Mouse (Mus musculus) T-helper 2 cell (primary cell): ENCODE results near the gene Zfp987.

Experiments used
- in situ Hi-C: fragments of 300-600 bp; cut with MboI, MseI; formaldehyde crosslinking; loops from one replicate; pipeline ENCODE4 v1.15.1; 2025; ENCODE audit warnings: high pct_unique_total_duplicates

Gene Zfp987

GRCm38 (mm10) chr4:146096998-146097397 lies at the start of gene Zfp987:
Zfp987 (plus strand) TSS chr4:146097298.
- in situ Hi-C loops = loop anchor here (10.0 kb wide), 1 partner anchor 1608 kb away; the partner anchor contains the start of gene Zfp534

GRCm38 (mm10) chr4:146052536-146052935 lies 44.6 kb upstream of the Zfp987 start:
- in situ Hi-C loops = loop anchor here (5.0 to 25.0 kb wide), 9 partner anchors 210 to 1462 kb away; partner anchors contain the start of genes Zfp991, Zfp992 and Zfp993

- in situ Hi-C loops = loop anchor here (5.0 to 25.0 kb wide), 9 partner anchors 209 to 1461 kb away; partner anchors contain the start of genes Zfp991, Zfp992 and Zfp993
Measured at GRCm38 (mm10) chr4:146053445-146053844, 43.7 kb upstream of the Zfp987 start.

- in situ Hi-C loops = loop anchor here (10.0 to 25.0 kb wide), 8 partner anchors 207 to 1459 kb away; partner anchors contain the start of genes Zfp991, Zfp992 and Zfp993
Measured at GRCm38 (mm10) chr4:146055335-146055734, 41.8 kb upstream of the Zfp987 start.

- in situ Hi-C loops = loop anchor here (10.0 to 25.0 kb wide), 8 partner anchors 204 to 1456 kb away; partner anchors contain the start of genes Zfp991, Zfp992 and Zfp993
Measured at GRCm38 (mm10) chr4:146058646-146059045, 38.5 kb upstream of the Zfp987 start.

- in situ Hi-C loops = loop anchor here (10.0 to 25.0 kb wide), 8 partner anchors 203 to 1456 kb away; partner anchors contain the start of genes Zfp991, Zfp992 and Zfp993
Measured at GRCm38 (mm10) chr4:146059078-146059477, 38.0 kb upstream of the Zfp987 start.

GRCm38 (mm10) chr4:146059974-146060693 lies 37.0 kb upstream of the Zfp987 start:
- in situ Hi-C loops = loop anchor here (10.0 to 25.0 kb wide), 9 partner anchors 202 to 1455 kb away; partner anchors contain the start of genes Zfp991, Zfp992 and Zfp993

GRCm38 (mm10) chr4:146061082-146061481 lies 36.0 kb upstream of the Zfp987 start:
- in situ Hi-C loops = loop anchor here (10.0 to 25.0 kb wide), 7 partner anchors 201 to 1076 kb away; partner anchors contain the start of genes Zfp991 and Zfp993

- in situ Hi-C loops = loop anchor here (10.0 to 25.0 kb wide), 7 partner anchors 200 to 1075 kb away; partner anchors contain the start of genes Zfp991 and Zfp993
Measured at GRCm38 (mm10) chr4:146062021-146062420, 35.1 kb upstream of the Zfp987 start.

- in situ Hi-C loops = loop anchor here (10.0 to 25.0 kb wide), 7 partner anchors 199 to 1074 kb away; partner anchors contain the start of genes Zfp991 and Zfp993
Measured at GRCm38 (mm10) chr4:146063001-146063400, 34.1 kb upstream of the Zfp987 start.

- in situ Hi-C loops = loop anchor here (10.0 to 25.0 kb wide), 7 partner anchors 199 to 1074 kb away; partner anchors contain the start of genes Zfp991 and Zfp993
Measured at GRCm38 (mm10) chr4:146063621-146064020, 33.5 kb upstream of the Zfp987 start.

- in situ Hi-C loops = loop anchor here (5.0 to 25.0 kb wide), 8 partner anchors 197 to 1212 kb away; partner anchors contain the start of genes Zfp991 and Zfp993
Measured at GRCm38 (mm10) chr4:146064807-146065206, 32.3 kb upstream of the Zfp987 start.

GRCm38 (mm10) chr4:146066932-146067580 lies 30.0 kb upstream of the Zfp987 start:
- in situ Hi-C loops = loop anchor here (5.0 to 25.0 kb wide), 8 partner anchors 195 to 1210 kb away; partner anchors contain the start of genes Zfp991 and Zfp993

GRCm38 (mm10) chr4:146067594-146067993 lies 29.5 kb upstream of the Zfp987 start:
- in situ Hi-C loops = loop anchor here (5.0 to 25.0 kb wide), 8 partner anchors 195 to 1210 kb away; partner anchors contain the start of genes Zfp991 and Zfp993

GRCm38 (mm10) chr4:146073264-146073663 lies 23.8 kb upstream of the Zfp987 start:
- in situ Hi-C loops = loop anchor here (25.0 kb wide), 6 partner anchors 189 to 1064 kb away; partner anchors contain the start of genes Zfp991 and Zfp993

GRCm38 (mm10) chr4:146101448-146101847 lies 4.3 kb downstream of the Zfp987 start:
- in situ Hi-C loops = loop anchor here (10.0 kb wide), 2 partner anchors 1133 to 1463 kb away; no protein-coding TSS in a partner anchor

- in situ Hi-C loops = loop anchor here (25.0 kb wide), 1 partner anchor 281 kb away; the partner anchor contains the start of gene Zfp992
Measured at GRCm38 (mm10) chr4:146156524-146156923, 59.4 kb downstream of the Zfp987 start, which contains the start of gene Zfp600. Zfp600 (plus strand) TSS chr4:146156824.

GRCm38 (mm10) chr4:146162893-146163292 lies 65.8 kb downstream of the Zfp987 start:
- in situ Hi-C loops = loop anchor here (25.0 kb wide), 1 partner anchor 274 kb away; the partner anchor contains the start of gene Zfp992

GRCm38 (mm10) chr4:146167202-146167832 lies 70.2 kb downstream of the Zfp987 start:
- in situ Hi-C loops = loop anchor here (5.0 to 25.0 kb wide), 5 partner anchors 270 to 1465 kb away; partner anchors contain the start of gene Zfp992

GRCm38 (mm10) chr4:146167879-146168532 lies 70.9 kb downstream of the Zfp987 start:
- in situ Hi-C loops = loop anchor here (5.0 to 25.0 kb wide), 5 partner anchors 269 to 1464 kb away; partner anchors contain the start of gene Zfp992
